Mouse (Mus musculus): Measurements from ENCODE around the gene Nrxn3.

Nrxn3 gene

DNA sequence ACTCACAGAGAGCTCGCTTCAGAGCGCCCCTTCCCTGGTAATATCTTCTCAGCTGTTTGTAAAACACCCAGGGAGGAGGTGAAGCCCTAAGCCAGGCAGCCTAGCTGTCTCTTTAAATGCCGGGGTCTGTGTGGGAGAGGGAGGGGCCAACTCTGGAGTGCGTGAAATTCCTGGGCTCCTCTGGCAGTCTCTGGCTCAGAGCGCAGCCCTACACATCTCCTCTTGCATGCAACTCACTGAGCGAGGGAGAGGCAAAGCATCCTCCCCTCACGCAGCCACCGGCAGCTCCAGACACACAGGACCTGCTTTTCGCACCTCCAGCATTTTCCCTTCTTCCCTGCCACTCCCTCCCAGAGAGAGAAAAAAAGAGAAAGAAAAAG, at the start of gene Nrxn3:
Gene Nrxn3 (plus strand): TSS at position 186 of the 380 bp plus-strand sequence.
- no peak for DNase-seq

DNA sequence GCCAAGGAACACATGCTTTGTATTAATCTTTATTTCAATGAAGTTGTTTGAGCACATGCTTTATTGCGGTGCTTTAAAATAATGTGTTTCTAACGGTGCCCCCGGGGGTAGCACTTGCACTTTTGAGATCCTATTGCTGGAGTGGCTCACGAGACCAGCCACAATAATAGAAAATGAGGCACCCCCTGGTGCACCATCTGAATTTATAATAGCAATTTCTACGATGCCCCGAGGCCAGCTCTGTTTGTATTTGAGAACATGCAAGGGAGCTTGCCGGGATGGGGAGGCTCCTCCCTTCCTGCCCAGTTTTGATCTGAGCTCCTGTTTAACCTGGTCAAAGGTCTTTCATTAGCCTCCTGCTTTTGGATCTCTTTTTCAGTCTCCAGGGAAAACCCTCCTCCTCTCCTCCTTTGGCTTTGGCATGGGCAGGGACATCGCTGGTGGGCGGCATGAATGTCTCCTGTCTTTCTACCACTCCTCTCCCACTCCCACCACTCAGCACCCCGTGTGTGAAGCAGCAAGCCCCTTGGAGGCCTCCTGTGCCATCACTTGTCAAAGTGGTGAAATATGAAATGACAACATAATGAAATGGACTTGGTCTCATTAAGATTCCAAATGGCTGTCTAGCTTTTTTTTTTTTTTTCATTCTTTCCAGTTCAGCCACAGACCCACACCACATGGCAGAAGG, 18.4 kb upstream of the Nrxn3 start:
- no peak for DNase-seq

DNA sequence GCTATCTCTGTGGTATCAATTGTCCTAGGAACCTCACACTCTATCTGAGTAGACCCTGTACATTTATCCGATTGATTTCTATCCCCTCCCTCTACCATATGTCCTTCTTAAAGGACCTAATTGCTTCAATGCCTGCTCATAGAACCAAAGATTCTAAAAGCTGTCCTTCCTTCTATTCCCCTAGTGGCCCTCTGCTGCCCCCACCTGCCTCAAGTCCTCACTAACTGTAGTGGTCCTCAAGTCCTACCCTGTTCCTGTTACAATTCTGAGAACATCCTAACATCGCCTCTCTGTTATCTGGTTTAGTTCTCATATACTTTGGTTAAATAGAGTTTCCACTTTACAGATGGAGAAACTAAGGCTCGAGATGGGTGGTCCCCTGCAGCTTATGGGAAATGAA, 16.7 kb upstream of the Nrxn3 start:
- no peak for DNase-seq

DNA sequence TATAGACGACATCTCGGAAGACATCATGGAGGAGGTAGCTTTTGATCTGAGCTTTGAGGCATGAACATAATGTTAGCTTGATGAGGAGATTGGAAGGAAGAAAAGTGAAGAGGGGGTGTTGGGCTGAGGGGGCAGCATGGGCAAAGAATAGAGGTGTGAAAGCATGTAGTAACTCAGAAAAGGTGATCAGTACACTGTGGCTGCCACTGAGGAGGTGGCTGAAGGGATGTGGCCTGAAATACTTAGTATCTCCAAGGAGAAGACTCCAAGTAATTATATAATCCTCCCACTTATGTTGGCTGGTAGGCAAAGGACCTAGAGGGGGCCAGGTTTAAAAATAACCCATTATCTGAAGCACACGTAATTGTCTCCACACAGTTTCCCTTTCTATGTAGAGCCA, 14.9 kb upstream of the Nrxn3 start:
- DNase-seq = no peak

DNA sequence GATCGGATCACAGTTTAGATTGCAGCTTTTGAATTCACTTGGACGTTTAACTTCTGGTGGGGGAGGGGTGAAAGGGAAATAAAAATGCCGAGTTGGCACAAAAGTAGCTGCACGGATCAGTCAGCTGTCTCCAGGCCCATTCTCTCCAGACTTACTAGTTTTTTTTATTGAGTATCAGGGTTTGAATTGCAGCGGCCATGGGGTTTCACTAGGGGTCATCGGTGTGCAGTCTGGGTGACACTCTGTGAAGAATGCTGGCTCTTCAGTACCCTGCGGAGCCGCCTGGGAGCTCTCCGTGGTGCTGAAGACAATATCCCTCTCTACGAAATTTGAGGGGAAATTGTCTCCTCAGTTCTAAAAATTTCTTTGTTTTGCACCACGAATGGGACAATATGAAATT, 13.5 kb upstream of the Nrxn3 start:
- DNase-seq = no peak

DNA sequence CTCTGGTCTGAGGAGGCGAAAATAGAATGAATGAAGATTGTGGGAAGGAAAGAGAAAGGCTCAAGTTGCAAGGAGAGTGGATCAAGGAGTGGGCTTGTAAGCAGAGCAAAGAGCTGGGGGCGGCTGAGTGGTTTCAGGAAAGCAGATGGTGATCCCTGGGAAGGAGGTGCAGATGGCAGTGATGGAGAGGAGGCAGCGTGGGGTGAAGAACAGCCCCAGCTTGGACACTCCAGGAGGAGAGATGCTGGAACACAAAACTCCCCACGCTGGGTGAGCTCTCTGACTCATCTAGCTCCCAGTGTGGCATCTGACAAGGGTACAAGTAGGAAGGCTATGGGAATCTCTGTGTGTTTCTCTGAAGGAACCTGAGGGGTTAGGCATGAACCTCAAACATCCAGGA, 9.2 kb upstream of the Nrxn3 start:
- no peak for DNase-seq

DNA sequence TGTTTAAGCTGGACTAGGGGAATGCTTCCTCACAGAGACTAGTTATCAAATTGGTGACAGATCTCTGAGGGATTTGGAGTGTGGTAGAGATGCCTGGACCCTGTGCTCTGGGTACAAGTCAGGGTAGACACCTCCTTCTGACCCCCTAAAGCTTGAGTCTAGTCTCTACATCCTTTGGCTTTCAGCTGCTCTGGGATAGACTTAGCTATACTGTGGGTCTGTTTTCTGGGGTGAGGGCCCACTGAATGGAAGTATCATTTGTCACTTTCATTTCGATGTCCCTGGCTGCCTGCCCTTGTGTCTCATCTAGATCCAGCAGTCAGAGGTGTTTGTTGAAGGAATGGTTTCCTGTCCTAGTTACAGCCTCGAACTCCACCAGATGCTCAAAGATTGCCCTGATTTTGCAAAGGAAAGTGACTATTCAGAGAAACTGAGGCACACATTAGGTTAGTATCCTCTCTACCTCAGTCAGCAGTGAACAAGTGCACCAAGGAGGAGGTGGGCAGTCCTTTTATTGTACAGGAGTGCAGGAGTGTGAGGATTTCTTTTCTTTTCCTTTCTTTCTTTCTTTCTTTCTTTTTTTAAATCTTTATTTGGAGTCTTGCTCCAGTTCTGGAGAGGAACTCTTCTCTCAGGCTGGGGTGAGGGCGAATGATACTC, 515 bp upstream of the Nrxn3 start:
- no peak for DNase-seq

DNA sequence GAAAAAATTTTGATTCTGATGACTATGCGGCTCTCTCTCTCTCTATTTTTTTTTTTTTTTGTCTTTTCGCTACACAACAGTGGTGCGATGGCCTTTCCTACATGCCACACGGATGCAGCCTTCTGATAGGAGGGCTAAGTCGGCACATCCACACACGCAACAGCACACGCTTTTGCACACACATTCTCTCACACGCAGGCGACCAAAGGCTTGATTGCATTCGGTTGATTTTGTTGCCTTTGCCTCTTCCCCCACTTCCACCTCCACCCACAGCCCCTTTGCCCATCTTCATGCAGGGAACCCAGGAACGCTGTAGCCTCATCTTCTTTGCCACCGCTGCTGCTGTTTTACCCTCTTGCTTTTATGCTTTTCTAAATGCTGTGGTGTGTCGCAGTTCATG, 3.6 kb downstream of the Nrxn3 start:
- DNase-seq = no peak

DNA sequence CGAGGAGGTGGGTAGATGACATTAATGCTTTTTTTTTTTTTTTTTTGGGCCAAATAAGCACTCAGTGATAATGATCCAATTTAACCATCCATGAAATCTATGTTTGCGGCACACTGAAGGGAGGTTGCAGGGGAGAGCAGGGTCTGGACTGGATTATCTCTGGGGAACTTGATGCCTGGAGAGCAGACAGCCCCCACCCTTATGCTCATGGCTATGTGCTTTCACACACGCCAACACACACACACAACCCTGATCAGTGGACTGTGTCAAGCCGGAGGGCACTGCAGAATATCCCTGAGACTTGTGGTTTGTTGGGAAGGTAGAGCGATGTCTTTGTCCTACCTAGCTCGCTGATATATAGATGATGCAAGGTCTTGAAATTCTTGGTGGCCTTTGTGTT, 4.1 kb downstream of the Nrxn3 start:
- no peak for DNase-seq

DNA sequence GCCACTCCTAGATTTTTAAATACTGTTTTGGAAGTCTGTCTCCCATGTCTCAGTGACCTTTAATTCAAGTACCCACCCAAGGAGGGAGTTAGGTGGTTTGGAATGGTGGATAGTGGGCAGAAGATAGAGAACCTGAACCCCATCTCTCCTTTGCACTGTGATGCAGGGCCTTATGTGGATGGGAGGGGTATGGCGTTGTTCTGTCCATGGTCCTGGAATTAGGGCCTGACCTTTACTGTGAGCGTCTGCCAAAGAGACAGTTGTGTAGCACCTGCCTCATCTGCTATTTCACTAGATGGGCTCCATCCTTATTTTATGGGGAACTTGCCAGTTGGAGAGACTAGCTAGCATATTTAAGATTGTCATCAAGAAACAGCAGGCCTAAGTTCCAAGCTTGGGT, 8.0 kb downstream of the Nrxn3 start:
- no peak for DNase-seq

DNA sequence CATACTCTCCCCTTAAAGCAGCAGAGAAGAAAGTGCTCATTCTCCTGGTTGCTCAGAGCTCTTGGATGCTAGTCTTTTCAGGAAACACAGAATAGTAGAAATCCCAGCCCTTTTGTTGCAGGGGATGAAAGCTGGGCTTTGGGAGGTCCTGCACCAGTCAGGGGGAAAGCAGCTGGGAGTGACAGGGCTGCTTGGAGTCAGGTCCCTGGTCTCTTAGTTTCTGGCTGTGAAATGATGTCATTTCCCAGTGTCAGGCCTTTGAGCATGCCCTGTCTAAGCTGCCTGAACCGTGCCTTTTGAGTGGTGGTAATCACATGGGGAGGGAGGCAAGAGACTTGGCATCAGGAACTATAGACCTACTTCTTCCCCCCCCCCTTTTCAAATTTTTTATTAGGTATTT, 12.4 kb downstream of the Nrxn3 start:
- DNase-seq = no peak

DNA sequence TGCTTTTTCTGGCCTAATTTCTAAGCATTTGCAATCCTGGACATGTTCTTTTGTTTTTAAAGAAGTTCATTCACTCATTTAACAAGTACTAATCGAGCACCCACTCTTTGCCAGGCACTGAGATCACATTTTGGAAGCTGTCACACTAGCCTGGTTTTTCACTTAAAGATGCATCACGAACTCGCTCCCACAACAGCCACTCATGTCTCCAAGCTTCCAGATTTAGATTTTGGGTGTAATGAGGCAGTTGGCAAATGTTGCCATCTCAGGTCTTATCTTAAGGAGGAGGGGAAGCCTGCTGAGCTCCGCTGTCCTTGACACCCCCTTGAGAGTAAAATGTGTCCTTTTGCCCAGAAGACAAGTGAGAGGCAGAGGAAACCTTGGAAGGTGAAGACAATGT, 14.4 kb downstream of the Nrxn3 start:
- DNase-seq = no peak

DNA sequence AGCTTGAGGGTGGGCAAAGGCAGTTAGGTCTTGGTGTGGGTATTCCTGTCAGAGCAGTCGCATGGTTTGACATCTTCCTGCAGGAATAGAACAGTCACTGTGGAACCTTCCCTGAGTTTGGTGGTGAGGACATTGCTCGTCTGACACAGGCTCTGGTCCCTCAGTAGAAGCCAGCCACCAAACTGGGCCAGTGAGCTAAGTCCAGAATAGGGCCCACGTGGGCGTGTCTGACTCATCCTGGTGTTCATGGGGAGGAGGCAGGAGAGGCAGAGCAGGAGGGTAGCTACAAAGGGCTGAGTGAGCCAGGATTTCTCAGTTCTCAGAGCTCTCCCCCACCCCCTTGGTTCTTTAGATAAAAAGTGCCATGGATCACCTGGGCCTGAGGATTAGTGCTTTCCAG, 15.9 kb downstream of the Nrxn3 start:
- no peak for DNase-seq

DNA sequence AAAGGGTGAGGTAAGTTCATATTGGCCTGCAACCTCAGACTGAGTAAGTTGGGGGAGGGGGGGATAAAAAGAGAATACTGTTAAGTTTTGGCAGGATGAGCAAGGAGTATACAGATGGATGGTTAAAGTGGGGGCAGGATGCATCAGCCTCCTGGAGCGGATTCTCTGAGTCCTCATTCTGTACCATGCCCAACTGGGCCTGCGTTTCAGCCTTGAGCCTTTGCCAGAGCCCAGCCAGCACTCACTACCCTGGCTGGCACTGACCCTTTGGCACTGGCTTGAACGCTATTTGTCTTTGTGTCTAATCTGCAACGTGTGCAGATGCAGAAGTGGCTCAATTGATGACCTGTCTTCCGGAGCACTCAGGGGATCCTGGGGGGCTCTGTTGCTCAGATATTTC, 24.1 kb downstream of the Nrxn3 start:
- DNase-seq = no peak

DNA sequence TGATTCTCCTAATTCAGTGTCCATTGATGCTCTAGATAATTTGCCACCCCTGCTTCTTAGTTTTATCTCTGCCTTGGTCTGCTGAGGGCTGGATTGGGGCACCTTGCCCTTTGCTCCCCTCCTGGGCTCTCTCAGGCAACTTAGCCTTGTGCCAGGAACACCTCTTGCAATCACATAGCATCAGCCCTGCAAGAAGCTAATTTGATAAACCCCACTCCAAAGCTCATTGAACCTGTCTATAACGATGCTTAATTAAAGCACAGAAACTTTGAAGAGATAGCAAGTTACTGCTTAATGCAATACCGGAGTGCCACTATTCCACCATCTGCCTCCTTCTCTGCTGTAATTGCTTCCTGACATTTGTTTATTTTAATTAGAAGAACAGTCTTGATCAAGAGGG, 42.1 kb downstream of the Nrxn3 start:
- DNase-seq = no peak

DNA sequence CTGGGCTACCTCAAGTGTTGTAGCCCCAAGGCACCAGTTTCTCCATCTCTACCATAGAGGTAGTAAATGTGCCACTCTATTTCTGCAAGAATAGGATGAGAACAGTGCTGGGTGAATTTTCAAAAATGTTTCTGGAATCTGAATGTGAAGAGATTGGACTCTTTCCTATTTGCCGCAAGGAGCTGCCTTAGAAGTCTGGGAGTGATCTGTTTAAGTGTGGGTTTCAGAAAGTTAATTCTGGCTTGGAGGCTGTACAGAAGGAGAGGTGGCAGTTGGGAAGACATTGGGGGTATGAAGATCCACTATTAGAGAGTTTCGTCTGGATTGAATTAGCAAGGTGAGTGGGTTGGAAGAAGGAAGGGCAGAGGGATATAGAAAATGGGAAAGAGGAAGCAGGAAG, 52.0 kb downstream of the Nrxn3 start:
- no peak for DNase-seq

DNA sequence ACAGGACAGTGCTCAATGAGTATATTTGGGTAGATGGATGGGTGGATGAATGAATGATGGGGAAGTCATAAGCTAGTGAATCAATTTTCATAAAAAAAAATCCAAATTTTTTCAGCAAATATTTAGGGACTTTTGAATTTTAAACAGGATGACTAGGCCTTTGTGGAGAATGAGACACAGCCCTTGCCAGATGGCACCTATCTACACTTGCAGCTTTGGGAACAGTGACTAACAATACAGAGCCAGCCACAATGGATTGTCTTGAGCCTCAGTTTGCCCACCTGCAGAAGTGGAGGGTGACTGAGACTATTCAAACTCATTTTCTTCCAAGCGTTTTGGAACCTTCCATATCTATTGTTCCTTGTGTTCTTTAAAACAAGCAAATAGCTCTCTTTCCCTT, 55.4 kb downstream of the Nrxn3 start:
- DNase-seq = no peak

DNA sequence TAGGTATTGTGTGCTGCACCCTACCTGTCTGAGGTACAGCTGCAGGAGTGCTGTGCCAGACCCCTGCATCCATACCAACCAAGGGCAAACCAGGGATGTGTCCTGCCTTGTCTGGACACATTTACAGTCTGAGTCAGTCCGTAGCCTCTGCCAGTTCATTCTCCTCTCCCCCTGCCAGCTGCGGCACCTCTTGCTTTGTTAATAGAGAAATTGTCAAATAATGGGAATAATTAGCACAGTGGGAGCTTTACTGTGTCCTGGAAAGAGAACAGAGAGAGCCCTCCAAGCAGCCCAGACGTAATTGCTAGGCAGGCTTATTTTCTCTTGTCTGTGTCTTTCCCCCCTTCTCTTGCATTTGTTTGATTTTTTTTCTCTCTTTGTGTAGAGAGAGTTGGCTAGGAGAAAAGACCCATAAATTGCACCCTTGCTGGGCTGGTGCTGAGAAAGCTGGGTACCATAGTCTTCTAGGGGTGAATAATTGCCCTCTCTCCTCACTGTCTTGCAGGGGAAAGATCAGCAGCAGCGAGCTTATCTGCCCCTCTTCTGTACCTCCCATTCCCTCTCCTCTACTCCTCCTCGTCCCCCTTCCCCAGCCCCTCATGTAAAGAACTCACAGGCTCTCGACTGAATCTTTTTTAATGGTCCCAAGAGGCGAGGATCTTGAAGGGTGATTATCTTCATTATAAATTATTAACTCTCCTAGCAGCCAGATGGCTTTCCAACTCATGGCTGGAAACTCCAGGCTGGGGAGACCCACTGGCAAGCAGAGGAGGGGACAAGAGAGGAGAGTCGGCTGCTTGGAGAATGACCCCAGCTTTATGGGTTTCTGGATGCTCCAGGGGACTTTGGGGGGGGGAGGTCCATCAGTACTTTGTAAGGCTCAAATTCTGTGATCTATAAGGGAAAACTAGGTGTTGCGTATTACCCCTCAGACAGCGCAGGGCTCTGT, 61.8 kb downstream of the Nrxn3 start:
- DNase-seq = no peak

DNA sequence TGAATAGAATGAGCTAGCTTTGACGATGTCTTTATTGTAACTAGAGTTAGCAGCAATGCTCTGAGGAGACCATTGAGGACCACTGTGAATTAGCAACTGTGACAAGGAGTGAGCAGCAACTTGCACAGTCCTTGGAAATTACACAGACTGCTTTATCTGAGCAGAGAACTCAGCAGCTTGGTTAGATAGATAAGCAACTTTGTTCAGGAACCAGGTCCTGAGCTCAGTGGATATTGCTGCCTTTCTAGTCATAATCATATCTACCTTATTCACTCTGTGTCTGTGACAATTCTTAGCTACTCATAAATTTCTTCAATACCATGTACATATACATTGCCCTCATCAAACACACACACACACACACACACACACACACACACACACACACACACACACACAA, 70.6 kb downstream of the Nrxn3 start:
- DNase-seq = no peak

DNA sequence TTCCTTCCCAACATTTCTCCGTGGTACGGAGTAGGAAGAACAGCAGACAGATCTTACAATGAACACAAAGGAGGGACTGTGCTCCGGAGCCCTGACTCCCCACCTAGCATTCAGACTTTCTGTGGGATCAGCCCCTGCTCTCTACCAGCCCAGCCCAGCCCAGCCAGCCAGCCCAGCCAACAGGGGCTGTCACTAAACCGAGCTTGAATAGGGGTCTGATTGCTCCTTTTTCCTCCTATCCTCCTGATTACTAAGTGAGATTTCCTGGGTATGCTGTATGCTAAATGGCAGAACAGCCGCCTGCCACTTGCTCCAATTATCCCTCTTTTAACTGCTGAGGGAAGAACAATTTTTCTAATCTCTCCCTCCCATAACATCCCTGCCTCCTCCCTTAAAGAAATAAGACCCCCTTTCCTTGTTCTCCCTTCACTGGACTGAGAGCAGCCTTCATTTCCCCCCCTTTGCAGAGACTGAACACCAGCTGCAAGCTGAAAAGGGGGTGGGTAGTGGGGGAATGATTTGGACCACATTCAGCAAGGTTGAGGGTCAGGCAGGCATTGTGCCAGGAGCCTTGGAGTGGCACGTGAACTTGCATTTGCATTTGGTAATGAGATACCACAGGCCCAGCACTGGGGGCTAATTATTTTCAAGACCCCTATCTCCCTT, 78.4 kb downstream of the Nrxn3 start:
- no peak for DNase-seq

DNA sequence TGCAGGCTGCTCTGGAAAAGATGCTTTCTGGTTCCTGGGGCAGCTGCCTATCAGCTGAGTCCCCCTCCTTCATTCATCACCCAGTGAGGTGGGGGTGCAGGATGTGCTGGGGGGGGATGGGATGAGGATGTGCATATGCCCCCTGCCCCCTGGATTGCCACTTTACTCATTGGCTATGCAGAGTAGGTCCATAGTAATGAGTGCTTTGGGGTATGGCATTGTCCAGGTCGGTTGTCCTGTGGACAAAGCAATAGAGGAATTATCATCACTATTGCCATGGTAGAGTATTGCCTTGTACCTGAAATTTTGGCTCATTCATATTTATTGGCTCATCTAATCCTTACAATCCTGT, 79.0 kb downstream of the Nrxn3 start:
- no peak for DNase-seq

DNA sequence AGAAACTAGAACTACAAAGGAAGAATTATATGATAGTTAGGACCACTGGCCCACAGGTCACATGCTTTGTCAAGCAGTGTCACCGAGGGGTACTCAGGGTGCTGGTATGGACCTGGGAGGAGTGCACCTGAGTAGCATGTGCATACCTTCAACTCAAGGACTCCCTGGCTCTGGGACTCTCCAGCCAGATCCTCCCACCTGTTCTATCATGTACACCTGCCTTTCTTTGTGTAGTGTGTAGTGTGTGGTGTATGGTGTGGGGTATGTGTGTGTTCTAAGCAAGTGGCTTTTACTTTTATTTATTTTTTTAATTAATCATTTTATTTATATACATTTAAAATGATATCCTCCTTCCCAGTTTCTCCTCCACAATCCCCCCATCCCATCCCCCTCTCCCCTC, 86.3 kb downstream of the Nrxn3 start:
- no peak for DNase-seq

DNA sequence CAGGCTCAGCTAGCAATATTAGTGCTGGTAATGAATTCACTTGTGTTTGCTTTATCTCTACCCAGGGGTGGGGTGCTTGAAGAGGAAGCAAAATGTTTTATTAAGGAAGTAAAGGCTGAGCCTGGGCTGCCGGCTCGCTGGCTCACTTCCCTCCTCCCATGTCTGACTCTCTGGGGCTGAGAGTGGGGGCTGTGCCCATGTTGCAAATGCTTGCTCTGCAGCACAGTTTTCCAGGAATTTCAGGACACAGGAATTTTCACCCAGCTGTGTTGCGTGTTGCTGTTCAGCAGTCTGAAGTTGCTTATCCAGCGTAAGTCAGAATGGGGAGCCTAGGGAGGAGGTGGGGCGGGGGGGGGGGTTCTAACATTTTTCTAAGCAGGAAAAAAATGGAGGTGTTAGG, 89.5 kb downstream of the Nrxn3 start:
- no peak for DNase-seq

DNA sequence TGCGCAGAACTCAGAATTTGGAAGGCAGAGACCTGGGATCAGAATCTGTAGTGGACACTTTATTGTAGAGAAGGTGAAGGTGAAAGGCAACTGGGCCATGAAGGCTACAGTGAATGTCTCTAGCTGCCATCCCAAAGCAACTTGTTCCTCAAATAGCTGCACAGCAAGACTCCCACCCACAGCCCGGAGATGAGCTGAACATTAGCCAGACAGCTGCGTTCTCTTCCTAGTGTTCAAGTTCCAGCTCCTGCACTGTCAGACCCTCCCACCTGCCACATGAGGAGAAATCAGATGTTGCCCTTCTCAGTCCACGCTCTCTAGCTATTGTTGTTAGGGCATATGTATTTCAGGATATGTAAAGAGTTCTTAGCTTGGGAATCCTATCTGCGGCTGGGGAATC, 94.2 kb downstream of the Nrxn3 start:
- DNase-seq = no peak
